Mouse (Mus musculus) C2C12 (cell line): ENCODE measurements around the gene Slc17a5.

ENCODE experiments used
- CTCF ChIP-seq: IDR thresholded peaks from one replicate; pipeline ENCODE4 v1.5.1; 2011; ENCODE audit not compliant: control insufficient read depth, insufficient read depth, insufficient read length
- FOSL1 ChIP-seq: IDR thresholded peaks from one replicate; pipeline ENCODE4 v1.8.0; 2011; ENCODE audit warnings: mild to moderate bottlenecking, low read length; ENCODE audit not compliant: poor library complexity, insufficient read depth, severe bottlenecking
- MAX ChIP-seq: IDR thresholded peaks from one replicate; pipeline ENCODE4 v1.6.1; 2011; ENCODE audit warnings: mild to moderate bottlenecking, control low read depth
- MYOD1 ChIP-seq: IDR thresholded peaks from one replicate; pipeline ENCODE4 v1.6.1; 2011; ENCODE audit warnings: low read depth; ENCODE audit not compliant: control insufficient read depth, insufficient read length
- USF1 ChIP-seq: IDR thresholded peaks from one replicate; pipeline ENCODE4 v1.6.1; 2011; ENCODE audit warnings: low read depth, mild to moderate bottlenecking, control low read depth, moderate library complexity

DNA sequence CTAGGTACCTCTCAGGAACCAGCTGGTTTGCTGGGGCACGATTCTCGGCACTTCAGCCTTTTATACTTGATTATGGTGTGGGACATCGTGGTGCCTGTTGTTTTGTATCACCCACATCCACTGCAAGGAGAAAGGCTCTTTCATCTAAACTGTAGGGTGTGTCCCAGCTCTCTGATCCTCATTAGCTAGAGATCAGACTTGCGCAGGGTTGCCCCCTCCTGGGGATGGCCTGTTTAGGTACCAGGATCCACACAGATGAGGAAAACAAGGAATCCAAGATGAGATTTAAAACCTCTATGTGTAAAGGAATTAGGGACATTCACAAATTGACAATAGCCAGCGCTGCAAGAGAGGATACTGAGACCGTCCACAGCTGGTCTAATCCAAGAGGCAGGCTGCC lies 42.1 kb upstream of the Slc17a5 start:
- TF ChIP-seq FOSL1 (no peak), CTCF (no peak), MAX (no peak), USF1 (no peak), MYOD1 (no peak)
